Mouse (Mus musculus) urinary bladder, postnatal 14 days (tissue): ENCODE data around the gene Hipk3.

ENCODE experiments used
- DNase-seq: peaks from one replicate; pipeline ENCODE4 v3.0.0; 2021; ENCODE audit warnings: low spot score

The Hipk3 gene

GRCm38 (mm10) chr2:104471161-104471560 is 23.1 kb downstream of the Hipk3 start:
- DNase-seq, result no peak

- DNase-seq, result no peak
Observed at GRCm38 (mm10) chr2:104470536-104470935, 23.7 kb downstream of the Hipk3 start.

GRCm38 (mm10) chr2:104468419-104468818 is 25.8 kb downstream of the Hipk3 start:
- no peak for DNase-seq

- no peak for DNase-seq
Observed at GRCm38 (mm10) chr2:104466908-104467616, 27.2 kb downstream of the Hipk3 start.

- DNase-seq, result no peak
Observed at GRCm38 (mm10) chr2:104465639-104466430, 28.4 kb downstream of the Hipk3 start.

GRCm38 (mm10) chr2:104460021-104460420 is 34.2 kb downstream of the Hipk3 start:
- DNase-seq, result no peak

- DNase-seq, result no peak
Observed at GRCm38 (mm10) chr2:104458569-104459332, 35.5 kb downstream of the Hipk3 start.

GRCm38 (mm10) chr2:104457106-104457505 is 37.1 kb downstream of the Hipk3 start:
- DNase-seq, result no peak

GRCm38 (mm10) chr2:104450685-104451084 is 43.6 kb downstream of the Hipk3 start:
- DNase-seq, result no peak

GRCm38 (mm10) chr2:104449191-104449590 is 45.1 kb downstream of the Hipk3 start:
- DNase-seq, result no peak

GRCm38 (mm10) chr2:104448201-104448600 is 46.0 kb downstream of the Hipk3 start:
- DNase-seq, result no peak

- DNase-seq, result no peak
Observed at GRCm38 (mm10) chr2:104446016-104446415, 48.2 kb downstream of the Hipk3 start.

- peak; percentile 64 for DNase-seq
Observed at GRCm38 (mm10) chr2:104444776-104445175, 49.5 kb downstream of the Hipk3 start.

GRCm38 (mm10) chr2:104442341-104442740 is 51.9 kb downstream of the Hipk3 start:
- DNase-seq, result no peak

GRCm38 (mm10) chr2:104436226-104436625 is 58.0 kb downstream of the Hipk3 start:
- DNase-seq, result no peak

- DNase-seq, result no peak
Observed at GRCm38 (mm10) chr2:104431067-104431466, 63.2 kb downstream of the Hipk3 start.

- no peak for DNase-seq
Observed at GRCm38 (mm10) chr2:104430566-104430965, 63.7 kb downstream of the Hipk3 start.

GRCm38 (mm10) chr2:104426112-104426511 is 68.1 kb downstream of the Hipk3 start:
- no peak for DNase-seq

GRCm38 (mm10) chr2:104422230-104422629 is 72.0 kb downstream of the Hipk3 start:
- DNase-seq, result no peak

- no peak for DNase-seq
Observed at GRCm38 (mm10) chr2:104420805-104421204, 73.4 kb downstream of the Hipk3 start.

- DNase-seq, result no peak
Observed at GRCm38 (mm10) chr2:104419999-104420398, 74.2 kb downstream of the Hipk3 start.

GRCm38 (mm10) chr2:104419411-104419810 is 74.8 kb downstream of the Hipk3 start:
- no peak for DNase-seq

GRCm38 (mm10) chr2:104413011-104413410 is 81.2 kb downstream of the Hipk3 start:
- no peak for DNase-seq
